17 mouse cellular contexts compared by ENCODE assay signal in genomic region chr4:145231732-145232131, GRCm38 (mm10).
"Had no signal": no experiment of that assay in that cellular context is flagged by ENCODE, and none has a peak within 500 bp of the region (broad histone marks: within the 10 kb centered on the region; RNA-seq: fewer than 3 reads in every experiment).

No protein-coding gene starts in this region.

- ATAC-seq: midbrain, embryonic 15.5 days had no signal

- H3K4me3 ChIP-seq: limb, embryonic 15.5 days; liver, embryonic 15.5 days; megakaryocyte, embryonic 14.5 days; midbrain, embryonic 15.5 days; neural tube, embryonic 13.5 days had no signal

- H3K9me3 ChIP-seq: limb, embryonic 15.5 days; liver, embryonic 15.5 days; megakaryocyte, embryonic 14.5 days; midbrain, embryonic 15.5 days; neural tube, embryonic 13.5 days had no signal

- DNase-seq: kidney, adult 11 months; kidney, adult 9 months; kidney, postnatal 14 days; layer of hippocampus, adult 9-11 months; layer of hippocampus, postnatal 36 days; lung, embryonic 14.5 days; lung, postnatal 10 days; lung, postnatal 4 days; retina, postnatal 1 day; right cerebral cortex, postnatal 14 days; thymus, postnatal 4 days had no signal

- H3K27ac ChIP-seq: limb, embryonic 15.5 days; liver, embryonic 15.5 days; midbrain, embryonic 15.5 days; neural tube, embryonic 13.5 days had no signal

- H3K4me1 ChIP-seq: midbrain, embryonic 15.5 days; neural tube, embryonic 13.5 days had no signal

- H3K36me3 ChIP-seq: limb, embryonic 15.5 days; liver, embryonic 15.5 days; midbrain, embryonic 15.5 days; neural tube, embryonic 13.5 days had no signal

- H3K27me3 ChIP-seq: limb, embryonic 15.5 days; liver, embryonic 15.5 days; megakaryocyte, embryonic 14.5 days; midbrain, embryonic 15.5 days; neural tube, embryonic 13.5 days had no signal

- H3K4me2 ChIP-seq: limb, embryonic 15.5 days; liver, embryonic 15.5 days; lung, embryonic 14.5 days; midbrain, embryonic 11.5 days; midbrain, embryonic 15.5 days; neural tube, embryonic 13.5 days had no signal

- H3K9ac ChIP-seq: limb, embryonic 15.5 days; liver, embryonic 15.5 days; lung, embryonic 14.5 days; midbrain, embryonic 15.5 days; neural tube, embryonic 13.5 days had no signal
